Mouse (Mus musculus): Measurements from ENCODE around the gene Map3k20. TPM values are rescaled to one million over a fixed set of nuclear protein-coding genes. Genes with fewer than 3 reads are reported as not detected.

Gene Map3k20
- polyA plus RNA-seq, 1 experiment, result 6.9 TPM

- TF ChIP-seq POLR2A (IDR thresholded peaks at IDR 0.05; ENCODE audit: borderline replicate concordance, insufficient read depth, low read length), result no peak
- TF ChIP-seq CTCF (IDR thresholded peaks at IDR 0.05; ENCODE audit: borderline replicate concordance, insufficient read depth, low read depth, low read length), result no peak
- Histone ChIP-seq H3K27ac (ENCODE audit: insufficient read depth, low read length) (no peak overlapping the region), H3K4me3 (replicated peaks; ENCODE audit: insufficient read depth, low read depth, low read length) (no peak overlapping the region), H3K4me1 (ENCODE audit: control insufficient read depth, insufficient read depth, low read length) (no peaks in the 10 kb centered on the region), H3K27me3 (ENCODE audit: control insufficient read depth, insufficient read depth, low read length) (no peaks in the 10 kb centered on the region; the same call in 1 of the 2 replicates)
- WGBS, result 92% methylated on average over 10 of the region's 10 CpGs
- DNase-seq, result no peak
Measured at GRCm38 (mm10) chr2:72296984-72297715, 11.7 kb downstream of the Map3k20 start.

GRCm38 (mm10) chr2:72297716-72298082, 12.3 kb downstream of the Map3k20 start:
- 62% methylated on average over 10 of the region's 10 CpGs for WGBS
- Histone ChIP-seq H3K27ac (ENCODE audit: insufficient read depth, low read length) (no peak overlapping the region), H3K27me3 (ENCODE audit: control insufficient read depth, insufficient read depth, low read length) (no peaks in the 10 kb centered on the region; the same call in 1 of the 2 replicates), H3K4me3 (replicated peaks; ENCODE audit: insufficient read depth, low read depth, low read length) (no peak overlapping the region), H3K4me1 (ENCODE audit: control insufficient read depth, insufficient read depth, low read length) (no peaks in the 10 kb centered on the region)
- no peak for DNase-seq
- TF ChIP-seq POLR2A (IDR thresholded peaks at IDR 0.05; ENCODE audit: borderline replicate concordance, insufficient read depth, low read length) (no peak), CTCF (IDR thresholded peaks at IDR 0.05; ENCODE audit: borderline replicate concordance, insufficient read depth, low read depth, low read length) (no peak)

- H3K4me3 ChIP-seq (replicated peaks; ENCODE audit: insufficient read depth, low read depth, low read length), result no peak overlapping the region
- no peak for TF ChIP-seq POLR2A (IDR thresholded peaks at IDR 0.05; ENCODE audit: borderline replicate concordance, insufficient read depth, low read length)
- TF ChIP-seq CTCF (IDR thresholded peaks at IDR 0.05; ENCODE audit: borderline replicate concordance, insufficient read depth, low read depth, low read length), result peak; percentile 32; the same call in 1 of the 2 replicates
- H3K4me1 ChIP-seq (ENCODE audit: control insufficient read depth, insufficient read depth, low read length), result no peaks in the 10 kb centered on the region
- H3K27ac ChIP-seq (ENCODE audit: insufficient read depth, low read length), result no peak overlapping the region
- peak in 1 of 2 experiments; percentile 7 for DNase-seq
- 62% methylated on average over 4 of the region's 4 CpGs for WGBS
- H3K27me3 ChIP-seq (ENCODE audit: control insufficient read depth, insufficient read depth, low read length), result no peaks in the 10 kb centered on the region; the same call in 1 of the 2 replicates
Measured at GRCm38 (mm10) chr2:72298406-72298805, 13.0 kb downstream of the Map3k20 start.

- TF ChIP-seq POLR2A (IDR thresholded peaks at IDR 0.05; ENCODE audit: borderline replicate concordance, insufficient read depth, low read length) (no peak), CTCF (IDR thresholded peaks at IDR 0.05; ENCODE audit: borderline replicate concordance, insufficient read depth, low read depth, low read length) (no peak)
- Histone ChIP-seq H3K4me3 (replicated peaks; ENCODE audit: insufficient read depth, low read depth, low read length) (no peak overlapping the region), H3K4me1 (ENCODE audit: control insufficient read depth, insufficient read depth, low read length) (no peaks in the 10 kb centered on the region), H3K27ac (ENCODE audit: insufficient read depth, low read length) (no peak overlapping the region), H3K27me3 (ENCODE audit: control insufficient read depth, insufficient read depth, low read length) (no peaks in the 10 kb centered on the region; the same call in 1 of the 2 replicates)
- DNase-seq, result no peak
- 87% methylated on average over 9 of the region's 9 CpGs for whole genome bisulfite sequencing
Measured at GRCm38 (mm10) chr2:72301194-72301916, 15.9 kb downstream of the Map3k20 start.

- H3K4me1 ChIP-seq (ENCODE audit: control insufficient read depth, insufficient read depth, low read length), result no peaks in the 10 kb centered on the region; the same call in 1 of the 2 replicates
- no peaks in the 10 kb centered on the region for H3K27me3 ChIP-seq (ENCODE audit: control insufficient read depth, insufficient read depth, low read length)
- no peak overlapping the region for H3K27ac ChIP-seq (ENCODE audit: insufficient read depth, low read length)
- H3K4me3 ChIP-seq (replicated peaks; ENCODE audit: insufficient read depth, low read depth, low read length), result no peak overlapping the region
- WGBS, result 90% methylated on average over 7 of the region's 7 CpGs
- no peak for TF ChIP-seq CTCF (IDR thresholded peaks at IDR 0.05; ENCODE audit: borderline replicate concordance, insufficient read depth, low read depth, low read length)
- TF ChIP-seq POLR2A (IDR thresholded peaks at IDR 0.05; ENCODE audit: borderline replicate concordance, insufficient read depth, low read length), result no peak
- DNase-seq, result no peak
Measured at GRCm38 (mm10) chr2:72305738-72306137, 20.3 kb downstream of the Map3k20 start.

GRCm38 (mm10) chr2:72308351-72308750, 22.9 kb downstream of the Map3k20 start:
- 53% methylated on average over 5 of the region's 5 CpGs for WGBS
- Histone ChIP-seq H3K4me3 (replicated peaks; ENCODE audit: insufficient read depth, low read depth, low read length) (no peak overlapping the region), H3K27ac (ENCODE audit: insufficient read depth, low read length) (no peak overlapping the region), H3K27me3 (ENCODE audit: control insufficient read depth, insufficient read depth, low read length) (no peaks in the 10 kb centered on the region), H3K4me1 (ENCODE audit: control insufficient read depth, insufficient read depth, low read length) (no peaks in the 10 kb centered on the region; the same call in 1 of the 2 replicates)
- TF ChIP-seq CTCF (IDR thresholded peaks at IDR 0.05; ENCODE audit: borderline replicate concordance, insufficient read depth, low read depth, low read length) (no peak), POLR2A (IDR thresholded peaks at IDR 0.05; ENCODE audit: borderline replicate concordance, insufficient read depth, low read length) (no peak)
- no peak for DNase-seq

GRCm38 (mm10) chr2:72308981-72309380, 23.5 kb downstream of the Map3k20 start:
- H3K27ac ChIP-seq (ENCODE audit: insufficient read depth, low read length), result no peak overlapping the region
- H3K4me3 ChIP-seq (replicated peaks; ENCODE audit: insufficient read depth, low read depth, low read length), result no peak overlapping the region
- H3K4me1 ChIP-seq (ENCODE audit: control insufficient read depth, insufficient read depth, low read length), result no peaks in the 10 kb centered on the region; the same call in 1 of the 2 replicates
- no peaks in the 10 kb centered on the region for H3K27me3 ChIP-seq (ENCODE audit: control insufficient read depth, insufficient read depth, low read length)
- peak in 1 of 2 experiments; percentile 6 for DNase-seq
- TF ChIP-seq CTCF (IDR thresholded peaks at IDR 0.05; ENCODE audit: borderline replicate concordance, insufficient read depth, low read depth, low read length), result no peak
- TF ChIP-seq POLR2A (IDR thresholded peaks at IDR 0.05; ENCODE audit: borderline replicate concordance, insufficient read depth, low read length), result no peak
- 32% methylated on average over 5 of the region's 5 CpGs for WGBS

Data from cerebellum, adult 2 months (tissue).